Comparison of ENCODE assay signal across 11 mouse cellular contexts in genomic region chr6:46918701-46919274, GRCm38 (mm10).
DNase-seq lines count a peak whose midpoint lies in the region; ATAC-seq and TF ChIP-seq lines count a peak whose summit lies in the region.
"Had no signal": no experiment of that assay in that cellular context is flagged by ENCODE, and none has a peak within 500 bp of the region (broad histone marks: within the 10 kb centered on the region; RNA-seq: fewer than 3 reads in every experiment).

No protein-coding gene starts in this region.

- TF ChIP-seq POLR2A in kidney, adult 2 months (IDR thresholded peaks at IDR 0.05; ENCODE audit: low read depth, low read length): no peak

- no peaks in the 10 kb centered on the region for H3K36me3 ChIP-seq in kidney, adult 2 months (ENCODE audit: control insufficient read depth, insufficient read depth, low read length)
- H3K36me3 ChIP-seq in midbrain, embryonic 12.5 days: no peaks in the 10 kb centered on the region
- no peaks in the 10 kb centered on the region for H3K36me3 ChIP-seq in midbrain, embryonic 15.5 days (replicated peaks)
- H3K36me3 ChIP-seq in intestine, embryonic 15.5 days: no peaks in the 10 kb centered on the region
- H3K36me3 ChIP-seq: G1E; hindbrain, embryonic 15.5 days had no signal

- no peaks in the 10 kb centered on the region for H3K27me3 ChIP-seq in kidney, adult 2 months (replicated peaks; ENCODE audit: control insufficient read depth, insufficient read depth, low read length)
- H3K27me3 ChIP-seq in midbrain, embryonic 12.5 days: no peaks in the 10 kb centered on the region
- H3K27me3 ChIP-seq in midbrain, embryonic 15.5 days (replicated peaks): no peaks in the 10 kb centered on the region
- no peaks in the 10 kb centered on the region for H3K27me3 ChIP-seq in intestine, embryonic 15.5 days (replicated peaks)
- H3K27me3 ChIP-seq: hindbrain, embryonic 15.5 days had no signal

- no peak for TF ChIP-seq CTCF in kidney, adult 2 months (conservative IDR thresholded peaks at IDR 0.05; ENCODE audit: insufficient read depth, insufficient read length, low read depth, low read length)

- H3K9ac ChIP-seq in midbrain, embryonic 12.5 days (replicated peaks): no peak overlapping the region
- H3K9ac ChIP-seq in midbrain, embryonic 15.5 days: no peak overlapping the region
- no peak overlapping the region for H3K9ac ChIP-seq in intestine, embryonic 15.5 days
- H3K9ac ChIP-seq: hindbrain, embryonic 15.5 days had no signal

- 0 out of 2 replicates have a peak, but pooled peaks have one; percentile 27 for ATAC-seq in midbrain, embryonic 12.5 days (ENCODE audit: low FRiP score, low read depth)
- ATAC-seq in midbrain, embryonic 15.5 days (replicated peaks): no peak
- peak; percentile 74 for ATAC-seq in intestine, embryonic 15.5 days

- H3K27ac ChIP-seq in kidney, adult 2 months (ENCODE audit: insufficient read depth, low read depth, low read length): no peak overlapping the region
- no peak overlapping the region for H3K27ac ChIP-seq in midbrain, embryonic 12.5 days (replicated peaks)
- H3K27ac ChIP-seq in midbrain, embryonic 15.5 days: no peak overlapping the region
- no peak overlapping the region for H3K27ac ChIP-seq in intestine, embryonic 15.5 days
- H3K27ac ChIP-seq: hindbrain, embryonic 15.5 days had no signal

- H3K4me1 ChIP-seq in kidney, adult 2 months (ENCODE audit: control insufficient read depth, insufficient read depth, low read length): no peaks in the 10 kb centered on the region
- no peaks in the 10 kb centered on the region for H3K4me1 ChIP-seq in midbrain, embryonic 12.5 days
- H3K4me1 ChIP-seq in midbrain, embryonic 15.5 days: no peaks in the 10 kb centered on the region
- no peaks in the 10 kb centered on the region for H3K4me1 ChIP-seq in intestine, embryonic 15.5 days (replicated peaks)
- H3K4me1 ChIP-seq: hindbrain, embryonic 15.5 days had no signal

- H3K4me3 ChIP-seq in kidney, adult 2 months (ENCODE audit: insufficient read depth, low read depth, low read length): no peak overlapping the region
- no peak overlapping the region for H3K4me3 ChIP-seq in midbrain, embryonic 12.5 days
- H3K4me3 ChIP-seq in midbrain, embryonic 15.5 days: no peak overlapping the region
- H3K4me3 ChIP-seq in intestine, embryonic 15.5 days (replicated peaks): no peak overlapping the region
- H3K4me3 ChIP-seq: hindbrain, embryonic 15.5 days had no signal

- H3K9me3 ChIP-seq in midbrain, embryonic 12.5 days: no peaks in the 10 kb centered on the region
- no peaks in the 10 kb centered on the region for H3K9me3 ChIP-seq in midbrain, embryonic 15.5 days
- no peaks in the 10 kb centered on the region for H3K9me3 ChIP-seq in intestine, embryonic 15.5 days
- H3K9me3 ChIP-seq: G1E; hindbrain, embryonic 15.5 days had no signal

- 64% methylated on average over 8 of the region's 8 CpGs for WGBS in kidney, adult 2 months
- WGBS in midbrain, embryonic 12.5 days: 83% methylated on average over 8 of the region's 8 CpGs
- 73% methylated on average over 8 of the region's 8 CpGs for WGBS in midbrain, embryonic 15.5 days
- 64% methylated on average over 8 of the region's 8 CpGs for WGBS in intestine, embryonic 15.5 days

- H3K4me2 ChIP-seq in midbrain, embryonic 12.5 days (replicated peaks): no peak overlapping the region
- H3K4me2 ChIP-seq in midbrain, embryonic 15.5 days: no peak overlapping the region
- no peak overlapping the region for H3K4me2 ChIP-seq in intestine, embryonic 15.5 days (replicated peaks)
- H3K4me2 ChIP-seq: hindbrain, embryonic 15.5 days had no signal

- peak; percentile 3 to 32 for DNase-seq in cerebellum, adult 18-20 months
- no peak for DNase-seq in cerebellum, adult 9-11 months
- DNase-seq in kidney, adult 2 months: peak; percentile 1
- DNase-seq in kidney, adult 18-20 months: no peak
- no peak for DNase-seq in urinary bladder, postnatal 36 days (ENCODE audit: low spot score in 2 of 2)
- DNase-seq: thymus, postnatal 4 days had no signal

Comparison
In these comparisons a context has a peak if more than half of its experiments do, and no peak if none do; other contexts are left out.
1. DNase-seq: peak in cerebellum, adult 18-20 months (2 of 2) and kidney, adult 2 months (single experiment); none in cerebellum, adult 9-11 months (single experiment), kidney, adult 18-20 months (single experiment) and urinary bladder, postnatal 36 days (0 of 2).